Mouse (Mus musculus) stomach, embryonic 16.5 days (tissue): ENCODE measurements around the gene Ddost. TPM values are rescaled to one million over a fixed set of nuclear protein-coding genes. Genes with fewer than 3 reads are reported as not detected.

Source experiments
- ATAC-seq: fragments of 200-750 bp; cut with Nextera tagmentation; 2 replicates; pipeline ENCODE4 v1.8.0; 2017; ENCODE audit warnings: moderate number of reproducible peaks, moderate TSS enrichment; ENCODE audit not compliant: insufficient read depth, low FRiP score
- H3K27ac ChIP-seq: fragments of 300-500 bp; sonication (generic); 2 replicates; pipeline ENCODE4 v1.5.1; 2014; ENCODE audit warnings: low read length
- H3K27me3 ChIP-seq: fragments of 300-500 bp; sonication (generic); 2 replicates; pipeline ENCODE4 v1.6.1; 2014; ENCODE audit warnings: low read length, control low read depth, mixed read lengths; ENCODE audit not compliant: control insufficient read depth, insufficient read depth
- H3K36me3 ChIP-seq: fragments of 300-500 bp; sonication (generic); 2 replicates; pipeline ENCODE4 v1.6.1; 2014; ENCODE audit warnings: low read length; ENCODE audit not compliant: control insufficient read depth, insufficient read depth
- H3K4me1 ChIP-seq: fragments of 300-500 bp; sonication (generic); 2 replicates; pipeline ENCODE4 v1.6.1; 2014; ENCODE audit warnings: low read length, control low read depth, mixed read lengths; ENCODE audit not compliant: control insufficient read depth, insufficient read depth
- H3K4me2 ChIP-seq: fragments of 300-500 bp; sonication (generic); 2 replicates; pipeline ENCODE4 v1.6.1; 2014; ENCODE audit warnings: low read depth, low read length, mixed read lengths
- H3K4me3 ChIP-seq: fragments of 300-500 bp; sonication (generic); replicated peaks from 2 replicates; pipeline ENCODE4 v1.5.1; 2014; ENCODE audit warnings: mild to moderate bottlenecking, low read length
- H3K9ac ChIP-seq: fragments of 300-500 bp; sonication (generic); 2 replicates; pipeline ENCODE4 v1.6.1; 2014; ENCODE audit warnings: low read length
- H3K9me3 ChIP-seq: fragments of 300-500 bp; sonication (generic); replicated peaks from 2 replicates; pipeline ENCODE4 v1.6.1; 2016; ENCODE audit warnings: low read length, control low read depth; ENCODE audit not compliant: control insufficient read depth
- WGBS: fragments of 180-500 bp; shearing (Covaris S2); extraction: QIAGEN DNeasy Blood & Tissue Kit; methylation state at CpG from one replicate; pipeline ENCODE4 v1.1.7; 2014; 5-methylcytosine and 5-hydroxymethylcytosine counted together
- polyA plus RNA-seq: library from polyadenylated mRNA; unstranded; fragments of >200 nt; fragmentation: Nextera tagmentation; extraction: Ambion mirVana; gene quantifications from 2 replicates; pipeline ENCODE4 v1.2.1, GENCODE M21; 2015

The Ddost gene
- polyA plus RNA-seq, 1 experiment from 2014 or later: 418 TPM

- no peaks in the 10 kb centered on the region for H3K9me3 ChIP-seq
- no peak overlapping the region for H3K4me3 ChIP-seq
- no peak for ATAC-seq
- no peaks in the 10 kb centered on the region for H3K4me1 ChIP-seq
- WGBS: 85% methylated on average over 5 of the region's 5 CpGs
- H3K36me3 ChIP-seq: no peaks in the 10 kb centered on the region
- no peak overlapping the region for H3K9ac ChIP-seq
- no peak overlapping the region for H3K27ac ChIP-seq
- H3K27me3 ChIP-seq: no peaks in the 10 kb centered on the region
- no peak overlapping the region for H3K4me2 ChIP-seq
Measured at GRCm38 (mm10) chr4:138351821-138352220, 47.3 kb downstream of the Ddost start.

GRCm38 (mm10) chr4:138352692-138353091 lies 48.2 kb downstream of the Ddost start:
- Histone ChIP-seq H3K4me1 (no peaks in the 10 kb centered on the region), H3K27ac (no peak overlapping the region), H3K9ac (no peak overlapping the region), H3K9me3 (no peaks in the 10 kb centered on the region), H3K36me3 (no peaks in the 10 kb centered on the region), H3K4me2 (no peak overlapping the region), H3K27me3 (no peaks in the 10 kb centered on the region), H3K4me3 (no peak overlapping the region)
- WGBS: 87% methylated on average over 6 of the region's 6 CpGs
- ATAC-seq: no peak

GRCm38 (mm10) chr4:138353438-138354171 lies 49.1 kb downstream of the Ddost start:
- 73% methylated on average over 10 of the region's 10 CpGs for WGBS
- no peak for ATAC-seq
- H3K4me1 ChIP-seq: no peaks in the 10 kb centered on the region

GRCm38 (mm10) chr4:138355496-138355895 lies 51.0 kb downstream of the Ddost start:
- Histone ChIP-seq H3K4me1 (no peaks in the 10 kb centered on the region), H3K27ac (no peak overlapping the region), H3K27me3 (no peaks in the 10 kb centered on the region), H3K9me3 (no peaks in the 10 kb centered on the region), H3K36me3 (no peaks in the 10 kb centered on the region), H3K4me3 (no peak overlapping the region), H3K4me2 (no peak overlapping the region), H3K9ac (no peak overlapping the region)
- 73% methylated on average over 2 of the region's 2 CpGs for WGBS
- ATAC-seq: no peak

More at GRCm38 (mm10) chr4:138353438-138354171, 49.1 kb downstream of the Ddost start:
- no peaks in the 10 kb centered on the region for H3K9me3 ChIP-seq
- H3K4me2 ChIP-seq: no peak overlapping the region
- H3K27ac ChIP-seq: no peak overlapping the region
- H3K4me3 ChIP-seq: no peak overlapping the region
- H3K9ac ChIP-seq: no peak overlapping the region
- H3K36me3 ChIP-seq: no peaks in the 10 kb centered on the region
- H3K27me3 ChIP-seq: no peaks in the 10 kb centered on the region

- Histone ChIP-seq H3K9ac (no peak overlapping the region), H3K9me3 (no peaks in the 10 kb centered on the region), H3K4me3 (no peak overlapping the region), H3K4me2 (no peak overlapping the region), H3K27ac (no peak overlapping the region), H3K27me3 (no peaks in the 10 kb centered on the region), H3K4me1 (no peaks in the 10 kb centered on the region), H3K36me3 (no peaks in the 10 kb centered on the region)
- 84% methylated on average over 8 of the region's 8 CpGs for WGBS
- no peak for ATAC-seq
Measured at GRCm38 (mm10) chr4:138356141-138356540, 51.6 kb downstream of the Ddost start.

- no peak for ATAC-seq
- H3K27ac ChIP-seq: no peak overlapping the region
- H3K4me2 ChIP-seq: no peak overlapping the region
- H3K36me3 ChIP-seq: no peaks in the 10 kb centered on the region
- H3K9ac ChIP-seq: no peak overlapping the region
- no peaks in the 10 kb centered on the region for H3K9me3 ChIP-seq
- H3K4me3 ChIP-seq: no peak overlapping the region
- 87% methylated on average over 12 of the region's 12 CpGs for WGBS
- H3K27me3 ChIP-seq: no peaks in the 10 kb centered on the region
- H3K4me1 ChIP-seq: no peaks in the 10 kb centered on the region
Measured at GRCm38 (mm10) chr4:138356551-138356950, 52.0 kb downstream of the Ddost start.

- H3K27ac ChIP-seq: no peak overlapping the region
- no peaks in the 10 kb centered on the region for H3K4me1 ChIP-seq
- no peak for ATAC-seq
- no peaks in the 10 kb centered on the region for H3K9me3 ChIP-seq
- H3K4me2 ChIP-seq: no peak overlapping the region
- H3K9ac ChIP-seq: no peak overlapping the region
- H3K4me3 ChIP-seq: no peak overlapping the region
- no peaks in the 10 kb centered on the region for H3K36me3 ChIP-seq
- H3K27me3 ChIP-seq: no peaks in the 10 kb centered on the region
- 69% methylated on average over 3 of the region's 3 CpGs for WGBS
Measured at GRCm38 (mm10) chr4:138358176-138358575, 53.6 kb downstream of the Ddost start.

- Histone ChIP-seq H3K27me3 (no peaks in the 10 kb centered on the region), H3K4me1 (no peaks in the 10 kb centered on the region), H3K9me3 (no peaks in the 10 kb centered on the region), H3K4me3 (no peak overlapping the region), H3K36me3 (no peaks in the 10 kb centered on the region), H3K27ac (no peak overlapping the region), H3K4me2 (no peak overlapping the region), H3K9ac (no peak overlapping the region)
- ATAC-seq: no peak
- WGBS: 12% methylated on average over 11 of the region's 11 CpGs
Measured at GRCm38 (mm10) chr4:138361370-138361821, 56.9 kb downstream of the Ddost start.
